Mouse (Mus musculus): ENCODE measurements around the gene Dnaja2. TPM values are rescaled to one million over a fixed set of nuclear protein-coding genes. Genes with fewer than 3 reads are reported as not detected.

Dnaja2 gene
- polyA plus RNA-seq, 1 experiment from 2014 or later: 142 TPM

GRCm38 (mm10) chr8:85563336-85563735 lies 8.2 kb upstream of the Dnaja2 start:
- H3K4me3 ChIP-seq (ENCODE audit: low read depth, low read length): no peak overlapping the region
- no peak for ATAC-seq (replicated peaks; ENCODE audit: insufficient number of reproducible peaks, low FRiP score, low TSS enrichment)
- H3K4me2 ChIP-seq: no peak overlapping the region
- WGBS (ENCODE audit: insufficient replicate concordance): 91% methylated on average over 8 of the region's 8 CpGs
- H3K27me3 ChIP-seq (ENCODE audit: control insufficient read depth, insufficient read depth, low read length): no peaks in the 10 kb centered on the region
- H3K4me1 ChIP-seq (ENCODE audit: control insufficient read depth, insufficient read depth, low read length): no peaks in the 10 kb centered on the region
- H3K9me3 ChIP-seq (replicated peaks; ENCODE audit: control insufficient read depth, low read length): no peaks in the 10 kb centered on the region
- no peaks in the 10 kb centered on the region for H3K36me3 ChIP-seq (ENCODE audit: control insufficient read depth, insufficient read depth, low read length)
- no peak overlapping the region for H3K27ac ChIP-seq (ENCODE audit: low read depth, low read length)
- no peak overlapping the region for H3K9ac ChIP-seq (ENCODE audit: low read depth, low read length)

- Histone ChIP-seq H3K4me2 (no peak overlapping the region), H3K9me3 (replicated peaks; ENCODE audit: control insufficient read depth, low read length) (no peaks in the 10 kb centered on the region), H3K36me3 (ENCODE audit: control insufficient read depth, insufficient read depth, low read length) (no peaks in the 10 kb centered on the region), H3K4me1 (ENCODE audit: control insufficient read depth, insufficient read depth, low read length) (peaks cover 3% of the 10 kb centered on the region; the same call in 1 of the 2 replicates), H3K27me3 (ENCODE audit: control insufficient read depth, insufficient read depth, low read length) (no peaks in the 10 kb centered on the region), H3K27ac (ENCODE audit: low read depth, low read length) (no peak overlapping the region), H3K9ac (ENCODE audit: low read depth, low read length) (no peak overlapping the region), H3K4me3 (ENCODE audit: low read depth, low read length) (no peak overlapping the region)
- WGBS (ENCODE audit: insufficient replicate concordance): 56% methylated on average over 2 of the region's 2 CpGs
- no peak for ATAC-seq (replicated peaks; ENCODE audit: insufficient number of reproducible peaks, low FRiP score, low TSS enrichment)
These were observed 4.8 kb upstream of the Dnaja2 start for GRCm38 (mm10) chr8:85559966-85560365.

- H3K4me1 ChIP-seq (ENCODE audit: control insufficient read depth, insufficient read depth, low read length): peaks cover 3% of the 10 kb centered on the region; the same call in 1 of the 2 replicates
- no peak overlapping the region for H3K4me2 ChIP-seq
- H3K36me3 ChIP-seq (ENCODE audit: control insufficient read depth, insufficient read depth, low read length): no peaks in the 10 kb centered on the region
- H3K27me3 ChIP-seq (ENCODE audit: control insufficient read depth, insufficient read depth, low read length): no peaks in the 10 kb centered on the region
- no peak overlapping the region for H3K4me3 ChIP-seq (ENCODE audit: low read depth, low read length)
- no peak for ATAC-seq (replicated peaks; ENCODE audit: insufficient number of reproducible peaks, low FRiP score, low TSS enrichment)
- WGBS (ENCODE audit: insufficient replicate concordance): 87% methylated on average over 1 of the region's 1 CpGs
- H3K9ac ChIP-seq (ENCODE audit: low read depth, low read length): no peak overlapping the region
- H3K27ac ChIP-seq (ENCODE audit: low read depth, low read length): no peak overlapping the region
- H3K9me3 ChIP-seq (replicated peaks; ENCODE audit: control insufficient read depth, low read length): no peaks in the 10 kb centered on the region
These were observed 4.1 kb upstream of the Dnaja2 start for GRCm38 (mm10) chr8:85559201-85559600.

GRCm38 (mm10) chr8:85557601-85557986 lies 2.5 kb upstream of the Dnaja2 start:
- Histone ChIP-seq H3K9ac (ENCODE audit: low read depth, low read length) (no peak overlapping the region), H3K4me2 (no peak overlapping the region), H3K36me3 (ENCODE audit: control insufficient read depth, insufficient read depth, low read length) (no peaks in the 10 kb centered on the region), H3K9me3 (replicated peaks; ENCODE audit: control insufficient read depth, low read length) (no peaks in the 10 kb centered on the region), H3K27me3 (ENCODE audit: control insufficient read depth, insufficient read depth, low read length) (no peaks in the 10 kb centered on the region), H3K4me3 (ENCODE audit: low read depth, low read length) (no peak overlapping the region), H3K27ac (ENCODE audit: low read depth, low read length) (no peak overlapping the region), H3K4me1 (ENCODE audit: control insufficient read depth, insufficient read depth, low read length) (peaks cover 3% of the 10 kb centered on the region; the same call in 1 of the 2 replicates)
- no peak for ATAC-seq (replicated peaks; ENCODE audit: insufficient number of reproducible peaks, low FRiP score, low TSS enrichment)
- WGBS (ENCODE audit: insufficient replicate concordance): 79% methylated on average over 3 of the region's 3 CpGs

GRCm38 (mm10) chr8:85556986-85557600 lies 1.9 kb upstream of the Dnaja2 start:
- Histone ChIP-seq H3K27me3 (ENCODE audit: control insufficient read depth, insufficient read depth, low read length) (no peaks in the 10 kb centered on the region), H3K4me1 (ENCODE audit: control insufficient read depth, insufficient read depth, low read length) (peaks cover 3% of the 10 kb centered on the region; the same call in 1 of the 2 replicates), H3K4me2 (no peak overlapping the region), H3K36me3 (ENCODE audit: control insufficient read depth, insufficient read depth, low read length) (no peaks in the 10 kb centered on the region; the same call in 1 of the 2 replicates), H3K9ac (ENCODE audit: low read depth, low read length) (no peak overlapping the region), H3K9me3 (replicated peaks; ENCODE audit: control insufficient read depth, low read length) (no peaks in the 10 kb centered on the region), H3K4me3 (ENCODE audit: low read depth, low read length) (no peak overlapping the region), H3K27ac (ENCODE audit: low read depth, low read length) (no peak overlapping the region)
- WGBS (ENCODE audit: insufficient replicate concordance): 77% methylated on average over 2 of the region's 2 CpGs
- no peak for ATAC-seq (replicated peaks; ENCODE audit: insufficient number of reproducible peaks, low FRiP score, low TSS enrichment)

- no peaks in the 10 kb centered on the region for H3K9me3 ChIP-seq (replicated peaks; ENCODE audit: control insufficient read depth, low read length)
- peak overlapping the region; percentile 90 for H3K27ac ChIP-seq (ENCODE audit: low read depth, low read length)
- H3K4me1 ChIP-seq (ENCODE audit: control insufficient read depth, insufficient read depth, low read length): peaks cover 3% of the 10 kb centered on the region; the same call in 1 of the 2 replicates
- peaks cover 3% of the 10 kb centered on the region for H3K36me3 ChIP-seq (ENCODE audit: control insufficient read depth, insufficient read depth, low read length)
- under 1% methylated on average over 66 of the region's 66 CpGs for WGBS (ENCODE audit: insufficient replicate concordance)
- H3K27me3 ChIP-seq (ENCODE audit: control insufficient read depth, insufficient read depth, low read length): no peaks in the 10 kb centered on the region
- H3K4me2 ChIP-seq: peak overlapping the region; percentile 91
- peak overlapping the region; percentile 95 for H3K9ac ChIP-seq (ENCODE audit: low read depth, low read length)
- ATAC-seq (replicated peaks; ENCODE audit: insufficient number of reproducible peaks, low FRiP score, low TSS enrichment): peak; percentile 88
- peak overlapping the region; percentile 87 for H3K4me3 ChIP-seq (ENCODE audit: low read depth, low read length)
These were observed 558 bp downstream of the Dnaja2 start for GRCm38 (mm10) chr8:85554391-85555180.

GRCm38 (mm10) chr8:85551934-85552333 lies 3.2 kb downstream of the Dnaja2 start:
- WGBS (ENCODE audit: insufficient replicate concordance): 97% methylated on average over 1 of the region's 1 CpGs
- no peak for ATAC-seq (replicated peaks; ENCODE audit: insufficient number of reproducible peaks, low FRiP score, low TSS enrichment)
- peaks cover 19% of the 10 kb centered on the region for H3K36me3 ChIP-seq (ENCODE audit: control insufficient read depth, insufficient read depth, low read length)
- no peak overlapping the region for H3K27ac ChIP-seq (ENCODE audit: low read depth, low read length)
- no peak overlapping the region for H3K4me2 ChIP-seq
- H3K9me3 ChIP-seq (replicated peaks; ENCODE audit: control insufficient read depth, low read length): no peaks in the 10 kb centered on the region
- H3K4me1 ChIP-seq (ENCODE audit: control insufficient read depth, insufficient read depth, low read length): peaks cover 3% of the 10 kb centered on the region; the same call in 1 of the 2 replicates
- H3K9ac ChIP-seq (ENCODE audit: low read depth, low read length): no peak overlapping the region
- H3K4me3 ChIP-seq (ENCODE audit: low read depth, low read length): no peak overlapping the region
- H3K27me3 ChIP-seq (ENCODE audit: control insufficient read depth, insufficient read depth, low read length): no peaks in the 10 kb centered on the region

GRCm38 (mm10) chr8:85536332-85536731 lies 18.8 kb downstream of the Dnaja2 start:
- Histone ChIP-seq H3K4me2 (no peak overlapping the region), H3K4me1 (ENCODE audit: control insufficient read depth, insufficient read depth, low read length) (no peaks in the 10 kb centered on the region), H3K36me3 (ENCODE audit: control insufficient read depth, insufficient read depth, low read length) (peaks cover 33% of the 10 kb centered on the region), H3K27ac (ENCODE audit: low read depth, low read length) (no peak overlapping the region), H3K9me3 (replicated peaks; ENCODE audit: control insufficient read depth, low read length) (no peaks in the 10 kb centered on the region), H3K27me3 (ENCODE audit: control insufficient read depth, insufficient read depth, low read length) (no peaks in the 10 kb centered on the region), H3K9ac (ENCODE audit: low read depth, low read length) (no peak overlapping the region), H3K4me3 (ENCODE audit: low read depth, low read length) (no peak overlapping the region)
- 93% methylated on average over 2 of the region's 2 CpGs for WGBS (ENCODE audit: insufficient replicate concordance)
- no peak for ATAC-seq (replicated peaks; ENCODE audit: insufficient number of reproducible peaks, low FRiP score, low TSS enrichment)

All from heart, embryonic 11.5 days (tissue).